Mouse (Mus musculus): ENCODE measurements around the gene Gm5868. TPM values are rescaled to one million over a fixed set of nuclear protein-coding genes. Genes with fewer than 3 reads are reported as not detected.
A peak's percentile ranks its signal among the peaks of the same experiment; 100 is the strongest.

Gm5868 gene
- polyA plus RNA-seq, 1 experiment from 2014 or later: 6.3 TPM

GRCm38 (mm10) chr5:72559544-72560049 is 27.8 kb downstream of the Gm5868 start, which contains the start of gene Nfxl1:
Gene Nfxl1 (minus strand): TSS chr5:72559684.
- DNase-seq (peak; percentile 100), ATAC-seq (ENCODE audit: low FRiP score, low TSS enrichment) (peak; percentile 94)
- H3K36me3 ChIP-seq (ENCODE audit: control insufficient read depth, insufficient read depth, low read length): peaks cover 10% of the 10 kb centered on the region
- H3K27me3 ChIP-seq (ENCODE audit: control insufficient read depth, insufficient read depth, low read length): no peaks in the 10 kb centered on the region
- peaks cover 13% of the 10 kb centered on the region for H3K4me1 ChIP-seq (ENCODE audit: control insufficient read depth, insufficient read depth, low read length)
- H3K4me3 ChIP-seq (replicated peaks; ENCODE audit: low read depth, low read length): peak within 1 kb of the TSS; percentile 86
- H3K27ac ChIP-seq (replicated peaks; ENCODE audit: low read depth, low read length): peak within 1 kb of the TSS; percentile 75
- WGBS: under 1% methylated on average over 42 of the region's 42 CpGs
- peak within 1 kb of the TSS; percentile 94 for H3K9ac ChIP-seq (replicated peaks; ENCODE audit: low read length)
- H3K4me2 ChIP-seq (ENCODE audit: low read length): peak within 1 kb of the TSS; percentile 81
- no peaks in the 10 kb centered on the region for H3K9me3 ChIP-seq (ENCODE audit: control insufficient read depth, low read length)

DNA sequence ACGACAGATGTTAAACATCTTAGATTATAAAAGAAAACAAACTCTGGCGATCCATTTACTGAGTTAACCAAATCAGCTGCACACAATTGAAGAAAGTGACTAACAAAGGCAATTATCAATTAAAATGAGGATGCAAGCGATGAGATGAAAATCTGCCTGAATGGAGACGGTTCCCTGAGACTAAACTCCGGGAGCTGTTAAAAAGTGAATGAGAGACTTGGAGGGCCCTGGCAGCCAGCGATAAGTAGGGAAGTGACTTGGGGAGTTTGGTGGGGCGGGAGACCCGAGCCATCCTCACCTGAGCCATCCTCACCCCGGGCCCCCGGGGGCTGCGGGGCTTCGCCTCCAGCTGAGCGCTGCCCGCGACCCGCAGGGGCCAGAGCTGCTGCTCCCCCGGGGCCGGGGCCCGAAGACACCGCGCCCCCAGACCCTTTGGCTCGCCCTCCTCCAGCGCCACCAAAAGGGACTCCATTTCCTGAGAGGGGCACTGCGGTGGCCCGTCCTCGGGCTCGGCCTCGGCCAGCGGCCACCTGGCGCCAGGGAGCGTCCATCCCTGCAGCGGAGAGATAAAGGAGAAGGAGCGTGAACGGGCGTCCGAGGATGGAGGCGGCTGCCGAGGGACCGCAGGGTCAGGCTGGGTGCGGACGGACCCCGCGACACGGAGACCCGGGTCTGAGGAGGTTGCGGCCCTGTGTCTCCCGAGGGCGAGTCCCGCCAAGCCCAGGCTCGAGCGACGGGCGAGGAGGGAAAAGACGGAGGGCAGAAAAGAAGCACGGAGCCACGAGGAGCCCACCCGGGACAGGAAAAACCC is 28.4 kb downstream of the Gm5868 start:
- Histone ChIP-seq H3K9me3 (ENCODE audit: control insufficient read depth, low read length) (no peaks in the 10 kb centered on the region), H3K9ac (replicated peaks; ENCODE audit: low read length) (peak overlapping the region; percentile 94), H3K36me3 (ENCODE audit: control insufficient read depth, insufficient read depth, low read length) (peaks cover 12% of the 10 kb centered on the region), H3K27me3 (ENCODE audit: control insufficient read depth, insufficient read depth, low read length) (no peaks in the 10 kb centered on the region), H3K4me1 (ENCODE audit: control insufficient read depth, insufficient read depth, low read length) (peaks cover 13% of the 10 kb centered on the region), H3K4me3 (replicated peaks; ENCODE audit: low read depth, low read length) (peak overlapping the region; percentile 86), H3K4me2 (ENCODE audit: low read length) (peak overlapping the region; percentile 81), H3K27ac (replicated peaks; ENCODE audit: low read depth, low read length) (peak overlapping the region; percentile 75)
- peak; percentile 87 for ATAC-seq (ENCODE audit: low FRiP score, low TSS enrichment)
- under 1% methylated on average over 52 of the region's 57 CpGs for WGBS
- DNase-seq: peak; percentile 46

DNA sequence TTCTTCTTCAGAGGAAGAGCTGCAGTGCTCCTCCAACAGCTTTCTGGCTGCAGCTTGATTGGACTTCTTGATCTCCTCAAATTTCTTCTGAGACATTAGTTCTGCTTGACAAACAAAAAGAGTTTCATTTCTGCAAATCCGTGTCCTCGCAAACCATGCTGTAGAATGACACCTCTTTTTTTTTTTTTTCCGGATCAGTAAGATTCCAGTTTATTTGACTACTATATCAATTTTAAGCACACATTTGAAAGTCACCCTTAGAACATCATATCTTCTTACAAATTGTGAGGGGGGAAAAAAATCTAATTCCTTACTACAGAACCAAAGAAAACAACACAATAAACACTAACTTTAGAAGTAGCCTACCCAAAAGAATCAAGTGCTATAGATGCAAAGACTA is 31.1 kb downstream of the Gm5868 start:
- no peaks in the 10 kb centered on the region for H3K9me3 ChIP-seq (ENCODE audit: control insufficient read depth, low read length)
- no peak for ATAC-seq (ENCODE audit: low FRiP score, low TSS enrichment)
- WGBS: 74% methylated on average over 3 of the region's 3 CpGs

GRCm38 (mm10) chr5:72551209-72551608 is 36.1 kb downstream of the Gm5868 start:
- H3K27ac ChIP-seq (replicated peaks; ENCODE audit: low read depth, low read length): no peak overlapping the region
- DNase-seq (no peak), ATAC-seq (ENCODE audit: low FRiP score, low TSS enrichment) (no peak)
- no peak overlapping the region for H3K4me2 ChIP-seq (ENCODE audit: low read length)
- H3K27me3 ChIP-seq (ENCODE audit: control insufficient read depth, insufficient read depth, low read length): no peaks in the 10 kb centered on the region
- H3K36me3 ChIP-seq (ENCODE audit: control insufficient read depth, insufficient read depth, low read length): peaks cover 30% of the 10 kb centered on the region
- H3K9me3 ChIP-seq (ENCODE audit: control insufficient read depth, low read length): no peaks in the 10 kb centered on the region
- no peak overlapping the region for H3K4me3 ChIP-seq (replicated peaks; ENCODE audit: low read depth, low read length)
- H3K4me1 ChIP-seq (ENCODE audit: control insufficient read depth, insufficient read depth, low read length): no peaks in the 10 kb centered on the region
- WGBS: 96% methylated on average over 3 of the region's 3 CpGs
- no peak overlapping the region for H3K9ac ChIP-seq (replicated peaks; ENCODE audit: low read length)

More for the DNA sequence above, 31.1 kb downstream of the Gm5868 start:
- H3K4me1 ChIP-seq (ENCODE audit: control insufficient read depth, insufficient read depth, low read length): peaks cover 13% of the 10 kb centered on the region
- no peak overlapping the region for H3K9ac ChIP-seq (replicated peaks; ENCODE audit: low read length)
- no peak overlapping the region for H3K27ac ChIP-seq (replicated peaks; ENCODE audit: low read depth, low read length)
- no peak overlapping the region for H3K4me3 ChIP-seq (replicated peaks; ENCODE audit: low read depth, low read length)
- no peak overlapping the region for H3K4me2 ChIP-seq (ENCODE audit: low read length)
- H3K27me3 ChIP-seq (ENCODE audit: control insufficient read depth, insufficient read depth, low read length): no peaks in the 10 kb centered on the region
- H3K36me3 ChIP-seq (ENCODE audit: control insufficient read depth, insufficient read depth, low read length): peaks cover 20% of the 10 kb centered on the region
- DNase-seq: no peak

Other genes with a start within 250 kb of the Gm5868 start
- 1.1 and 1.3 TPM in 2 replicates for gene Corin, start 83.1 kb downstream of the Gm5868 start, polyA plus RNA-seq (2014; fragmentation: Nextera tagmentation; extraction: Ambion mirVana)
- gene Nfxl1, start 27.9 kb downstream of the Gm5868 start, polyA plus RNA-seq (2014; fragmentation: Nextera tagmentation; extraction: Ambion mirVana): 14.3 and 19.2 TPM in 2 replicates
- 3.5 and 4.5 TPM in 2 replicates for gene Zar1, start 6.3 kb downstream of the Gm5868 start, polyA plus RNA-seq (2014; fragmentation: Nextera tagmentation; extraction: Ambion mirVana)
- 0.12 TPM in 1 of 2 replicates, not detected in the other for gene Cnga1, start 56.7 kb upstream of the Gm5868 start, polyA plus RNA-seq (2014; fragmentation: Nextera tagmentation; extraction: Ambion mirVana)
- gene Nipal1, start 60.2 kb upstream of the Gm5868 start, polyA plus RNA-seq (2014; fragmentation: Nextera tagmentation; extraction: Ambion mirVana): 0.19 and 1.6 TPM in 2 replicates
- gene Txk, start 165.2 kb upstream of the Gm5868 start, polyA plus RNA-seq (2014; fragmentation: Nextera tagmentation; extraction: Ambion mirVana): 0.12 and 0.13 TPM in 2 replicates